Mouse (Mus musculus) myocyte (in vitro differentiated cells): ENCODE data around the gene Hfm1. TPM values are rescaled to one million over a fixed set of nuclear protein-coding genes. Genes with fewer than 3 reads are reported as not detected.

Experiments used
- H3K27me3 ChIP-seq: one replicate; pipeline ENCODE4 v1.6.1; 2011; ENCODE audit not compliant: control insufficient read depth, insufficient read depth, insufficient read length
- H3K36me3 ChIP-seq: one replicate; pipeline ENCODE4 v1.6.1; 2011; ENCODE audit not compliant: control insufficient read depth, insufficient read depth
- H3K4me2 ChIP-seq: one replicate; pipeline ENCODE4 v1.6.1; 2011; ENCODE audit warnings: low read depth, control low read depth
- H3K4me3 ChIP-seq: one replicate; pipeline ENCODE4 v1.5.1; 2011; ENCODE audit warnings: mild to moderate bottlenecking, control low read depth, moderate library complexity
- H3K79me2 ChIP-seq: one replicate; pipeline ENCODE4 v1.6.1; 2011; ENCODE audit not compliant: control insufficient read depth, insufficient read depth
- H3ac ChIP-seq: one replicate; pipeline ENCODE4 v1.6.1; 2011; ENCODE audit not compliant: control insufficient read depth, insufficient read length
- CEBPB ChIP-seq: IDR thresholded peaks from 2 replicates; pipeline ENCODE4 v1.6.1; 2011; ENCODE audit warnings: mild to moderate bottlenecking, moderate library complexity; ENCODE audit not compliant: poor library complexity, insufficient read depth, severe bottlenecking
- E2F4 ChIP-seq: IDR thresholded peaks from one replicate; pipeline ENCODE4 v1.6.1; 2011; ENCODE audit warnings: mild to moderate bottlenecking, control low read depth, moderate library complexity; ENCODE audit not compliant: insufficient read depth
- MAX ChIP-seq: IDR thresholded peaks from one replicate; pipeline ENCODE4 v1.6.1; 2011; ENCODE audit warnings: low read depth, mild to moderate bottlenecking, control low read depth
- MYOD1 ChIP-seq, 3 experiments: IDR thresholded peaks; one replicate each; pipeline ENCODE4 v1.6.1; 2011; ENCODE audit warnings: control low read depth in 2 of 3, low read depth in 2 of 3, mild to moderate bottlenecking in 2 of 3, moderate library complexity in 1 of 3; ENCODE audit not compliant: insufficient read length in 2 of 3, control insufficient read depth in 1 of 3
- MYOG ChIP-seq, 3 experiments: IDR thresholded peaks; one replicate each; pipeline ENCODE4 v1.6.1; 2011; ENCODE audit warnings: control low read depth in 2 of 3, low read depth in 2 of 3, mild to moderate bottlenecking in 2 of 3; ENCODE audit not compliant: insufficient read length in 2 of 3, control insufficient read depth in 1 of 3, insufficient read depth in 1 of 3
- POLR2A ChIP-seq: IDR thresholded peaks from one replicate; pipeline ENCODE4 v1.6.1; 2011; ENCODE audit warnings: low read depth, mild to moderate bottlenecking, control low read depth, moderate library complexity; ENCODE audit not compliant: insufficient read length
- POLR2AphosphoS2 ChIP-seq: IDR thresholded peaks from one replicate; pipeline ENCODE4 v1.6.1; 2011; ENCODE audit warnings: low read depth, control low read depth; ENCODE audit not compliant: insufficient read length
- REST ChIP-seq: IDR thresholded peaks from one replicate; pipeline ENCODE4 v1.6.1; 2011; ENCODE audit warnings: mild to moderate bottlenecking, control low read depth, moderate library complexity; ENCODE audit not compliant: insufficient read depth, insufficient read length
- SRF ChIP-seq: IDR thresholded peaks from one replicate; pipeline ENCODE4 v1.6.1; 2011; ENCODE audit warnings: low read depth; ENCODE audit not compliant: control insufficient read depth, insufficient read length
- TCF12 ChIP-seq: IDR thresholded peaks from one replicate; pipeline ENCODE4 v1.6.1; 2011; ENCODE audit warnings: mild to moderate bottlenecking, control low read depth; ENCODE audit not compliant: poor library complexity, insufficient read depth, severe bottlenecking
- TCF3 ChIP-seq: IDR thresholded peaks from one replicate; pipeline ENCODE4 v1.6.1; 2011; ENCODE audit warnings: low read depth, control low read depth; ENCODE audit not compliant: insufficient read length
- USF1 ChIP-seq: IDR thresholded peaks from one replicate; pipeline ENCODE4 v1.6.1; 2011; ENCODE audit warnings: low read depth, mild to moderate bottlenecking, control low read depth, moderate library complexity
- polyA plus RNA-seq: library from polyadenylated mRNA; unstranded; fragments of >200 nt; fragmentation: generic; extraction: Trizol; gene quantifications from one replicate; pipeline ENCODE4 v1.2.1, GENCODE M21; 2012; ENCODE audit warnings: missing spikeins

Gene Hfm1
- polyA plus RNA-seq, 1 experiment: not detected

GRCm38 (mm10) chr5:106876438-106876837, 49.7 kb downstream of the Hfm1 start:
- no peak overlapping the region for H3ac ChIP-seq
- no peaks in the 10 kb centered on the region for H3K27me3 ChIP-seq
- no peaks in the 10 kb centered on the region for H3K36me3 ChIP-seq
- no peak overlapping the region for H3K4me2 ChIP-seq
- TF ChIP-seq REST (no peak), TCF3 (no peak), MAX (no peak)
- no peaks in the 10 kb centered on the region for H3K79me2 ChIP-seq
- H3K4me3 ChIP-seq: no peak overlapping the region

DNA sequence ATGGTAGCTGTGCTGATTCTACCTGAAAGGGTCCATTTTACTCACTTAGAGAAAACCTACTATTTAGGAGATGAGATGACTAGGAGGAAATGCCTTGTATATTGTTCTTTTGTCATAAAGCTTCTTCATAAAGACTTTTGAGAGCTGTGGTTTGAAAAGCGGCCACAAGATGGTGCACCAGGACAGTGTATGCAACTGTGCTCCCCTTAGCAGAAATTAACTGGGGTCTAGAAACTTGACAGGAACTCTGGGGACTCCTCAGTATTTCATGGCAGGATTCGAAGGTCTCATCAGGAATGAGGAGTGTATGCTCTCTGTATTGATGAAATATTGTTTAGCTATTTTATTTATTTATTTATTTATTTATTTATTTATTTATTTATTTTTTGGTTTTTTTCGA, 65.7 kb downstream of the Hfm1 start:
- no peaks in the 10 kb centered on the region for H3K36me3 ChIP-seq
- H3K27me3 ChIP-seq: no peaks in the 10 kb centered on the region
- H3K79me2 ChIP-seq: no peaks in the 10 kb centered on the region
- no peak overlapping the region for H3ac ChIP-seq
- H3K4me3 ChIP-seq: no peak overlapping the region
- H3K4me2 ChIP-seq: no peak overlapping the region
- TF ChIP-seq CEBPB (no peak), SRF (no peak), TCF3 (no peak), TCF12 (no peak), POLR2AphosphoS2 (no peak), E2F4 (no peak), USF1 (no peak), MYOG (IDR thresholded peaks at IDR 0.05; ENCODE audit: control insufficient read depth in 1 of 3, insufficient read depth in 1 of 3, insufficient read length in 2 of 3, low read depth in 2 of 3) (no peak)

- Histone ChIP-seq H3ac (no peak overlapping the region), H3K27me3 (no peaks in the 10 kb centered on the region), H3K4me3 (no peak overlapping the region), H3K4me2 (no peak overlapping the region), H3K36me3 (no peaks in the 10 kb centered on the region), H3K79me2 (no peaks in the 10 kb centered on the region)
- TF ChIP-seq POLR2AphosphoS2: no peak
- TF ChIP-seq MYOD1 (IDR thresholded peaks at IDR 0.05; ENCODE audit: control insufficient read depth in 1 of 3, insufficient read length in 2 of 3, low read depth in 2 of 3): no peak
- TF ChIP-seq MYOG (IDR thresholded peaks at IDR 0.05; ENCODE audit: control insufficient read depth in 1 of 3, insufficient read depth in 1 of 3, insufficient read length in 2 of 3, low read depth in 2 of 3): no peak
- TF ChIP-seq TCF12: no peak
- no peak for TF ChIP-seq SRF
- no peak for TF ChIP-seq USF1
- no peak for TF ChIP-seq MAX
- TF ChIP-seq REST: no peak
- no peak for TF ChIP-seq TCF3
- TF ChIP-seq E2F4: no peak
- no peak for TF ChIP-seq CEBPB
- no peak for TF ChIP-seq POLR2A
Observed at GRCm38 (mm10) chr5:106853284-106853683, 72.8 kb downstream of the Hfm1 start.

- Histone ChIP-seq H3K36me3 (no peaks in the 10 kb centered on the region), H3K79me2 (no peaks in the 10 kb centered on the region), H3ac (no peak overlapping the region), H3K27me3 (no peaks in the 10 kb centered on the region), H3K4me3 (no peak overlapping the region), H3K4me2 (no peak overlapping the region)
- TF ChIP-seq MYOD1 (IDR thresholded peaks at IDR 0.05; ENCODE audit: control insufficient read depth in 1 of 3, insufficient read length in 2 of 3, low read depth in 2 of 3) (no peak), POLR2AphosphoS2 (no peak), CEBPB (no peak), E2F4 (no peak), USF1 (no peak), MAX (no peak), POLR2A (no peak), SRF (no peak)
Observed at GRCm38 (mm10) chr5:106847045-106847444, 79.1 kb downstream of the Hfm1 start.

- no peaks in the 10 kb centered on the region for H3K79me2 ChIP-seq
- H3K27me3 ChIP-seq: no peaks in the 10 kb centered on the region
- H3K4me2 ChIP-seq: no peak overlapping the region
- H3K36me3 ChIP-seq: no peaks in the 10 kb centered on the region
- no peak overlapping the region for H3K4me3 ChIP-seq
- TF ChIP-seq E2F4 (no peak), REST (no peak)
- no peak overlapping the region for H3ac ChIP-seq
Observed at GRCm38 (mm10) chr5:106843906-106844305, 82.2 kb downstream of the Hfm1 start.

GRCm38 (mm10) chr5:106833025-106833424, 93.1 kb downstream of the Hfm1 start:
- no peak overlapping the region for H3K4me2 ChIP-seq

More at GRCm38 (mm10) chr5:106833025-106833424, 93.1 kb downstream of the Hfm1 start:
- H3ac ChIP-seq: no peak overlapping the region
- TF ChIP-seq POLR2AphosphoS2: no peak
- no peak for TF ChIP-seq MYOD1 (IDR thresholded peaks at IDR 0.05; ENCODE audit: control insufficient read depth in 1 of 3, insufficient read length in 2 of 3, low read depth in 2 of 3)
- no peak for TF ChIP-seq TCF12
- no peak for TF ChIP-seq TCF3
- TF ChIP-seq MAX: no peak
- TF ChIP-seq SRF: no peak
- TF ChIP-seq E2F4: no peak
- TF ChIP-seq MYOG (IDR thresholded peaks at IDR 0.05; ENCODE audit: control insufficient read depth in 1 of 3, insufficient read depth in 1 of 3, insufficient read length in 2 of 3, low read depth in 2 of 3): no peak
- TF ChIP-seq REST: no peak
- no peak for TF ChIP-seq POLR2A
- no peak for TF ChIP-seq CEBPB
- no peak for TF ChIP-seq USF1
- no peaks in the 10 kb centered on the region for H3K79me2 ChIP-seq
- H3K4me3 ChIP-seq: no peak overlapping the region
- no peaks in the 10 kb centered on the region for H3K27me3 ChIP-seq
- H3K36me3 ChIP-seq: no peaks in the 10 kb centered on the region
